Mouse (Mus musculus) CH12.LX (cell line): ENCODE measurements at regions not wholly inside any gene's neighbourhood (a gene's known extent, or its start where the extent isn't known, plus 50 kb on each side); places are given as distances from the start of the nearest gene placed in this dataset.

Experiments
- DNase-seq: peaks from one replicate; pipeline ENCODE4 v3.0.0-alpha.2; 2013; ENCODE audit errors: extremely low read depth
- H3K27ac ChIP-seq: 2 replicates; pipeline ENCODE4 v1.5.1; 2012; ENCODE audit warnings: low read depth, mild to moderate bottlenecking, control low read depth, moderate library complexity; ENCODE audit not compliant: insufficient read depth
- H3K27me3 ChIP-seq: replicated peaks from 2 replicates; pipeline ENCODE3; 2012; ENCODE audit warnings: inconsistent platforms
- H3K36me3 ChIP-seq, 2 experiments: replicated peaks in 1 of 2; 2 replicates each; pipeline versions ENCODE3 to v1.6.1; 2012; ENCODE audit warnings: inconsistent platforms in 1 of 2, low read length in 1 of 2, mild to moderate bottlenecking in 1 of 2, mixed read lengths in 1 of 2, moderate library complexity in 1 of 2; ENCODE audit not compliant: control insufficient read depth in 1 of 2, insufficient read depth in 1 of 2
- H3K4me1 ChIP-seq, 2 experiments: 2 replicates each; pipeline ENCODE4 v1.6.1; 2012; ENCODE audit warnings: inconsistent platforms in 1 of 2, moderate library complexity in 1 of 2; ENCODE audit not compliant: insufficient read depth in 2 of 2, control insufficient read depth in 1 of 2
- H3K4me2 ChIP-seq: 2 replicates; pipeline ENCODE4 v1.6.1; 2012; ENCODE audit warnings: low read depth, mild to moderate bottlenecking, control low read depth; ENCODE audit not compliant: poor library complexity, insufficient read depth, severe bottlenecking
- H3K4me3 ChIP-seq, 3 experiments: fragments of 150-350 bp in 1 of 3; sonication (generic) in 1 of 3; replicated peaks in 1 of 3; 2 replicates each; pipeline versions ENCODE3 to v1.5.1; 2011 to 2012; ENCODE audit warnings: low read depth in 2 of 3, low read length in 2 of 3, mild to moderate bottlenecking in 2 of 3, moderate library complexity in 2 of 3, control low read depth in 1 of 3, improper control_type of control experiment in 1 of 3, inconsistent platforms in 1 of 3, mixed read lengths in 1 of 3; ENCODE audit not compliant: poor library complexity in 1 of 3
- H3K79me2 ChIP-seq: replicated peaks from 2 replicates; pipeline ENCODE4 v1.6.1; 2012; ENCODE audit warnings: mild to moderate bottlenecking, moderate library complexity; ENCODE audit not compliant: control insufficient read depth, poor library complexity, insufficient read depth, severe bottlenecking; ENCODE audit errors: extremely low read depth
- H3K9ac ChIP-seq: 2 replicates; pipeline ENCODE4 v1.6.1; 2012; ENCODE audit warnings: low read depth, mild to moderate bottlenecking, control low read depth, moderate library complexity; ENCODE audit not compliant: insufficient read depth
- H3K9me3 ChIP-seq: replicated peaks from 2 replicates; pipeline ENCODE3; 2012; ENCODE audit warnings: low read length, inconsistent platforms, mixed read lengths
- CHD1 ChIP-seq: IDR thresholded peaks from 2 replicates; pipeline ENCODE4 v1.6.1; 2012; ENCODE audit warnings: low read depth, low read length, improper control_type of control experiment, inconsistent platforms
- CHD2 ChIP-seq: IDR thresholded peaks from 2 replicates; pipeline ENCODE4 v1.6.1; 2011; ENCODE audit warnings: low read length, improper control_type of control experiment
- E2F4 ChIP-seq: IDR thresholded peaks from 2 replicates; pipeline ENCODE4 v1.6.1; 2011; ENCODE audit warnings: low read depth, low read length, improper control_type of control experiment; ENCODE audit not compliant: insufficient replicate concordance
- EP300 ChIP-seq: IDR thresholded peaks from 2 replicates; pipeline ENCODE4 v1.6.1; 2011; ENCODE audit warnings: low read length, improper control_type of control experiment
- ETS1 ChIP-seq: conservative IDR thresholded peaks from 2 replicates; pipeline ENCODE4 v1.6.1; 2012; ENCODE audit warnings: low read depth, mild to moderate bottlenecking, inconsistent platforms, low read length, improper control_type of control experiment, moderate library complexity
- GABPA ChIP-seq: IDR thresholded peaks from 2 replicates; pipeline ENCODE4 v1.6.1; 2012; ENCODE audit warnings: low read depth, low read length, improper control_type of control experiment, inconsistent platforms; ENCODE audit not compliant: insufficient replicate concordance
- IRF4 ChIP-seq: IDR thresholded peaks from 2 replicates; pipeline ENCODE4 v1.6.1; 2014; ENCODE audit warnings: low read depth, mild to moderate bottlenecking, inconsistent platforms, low read length, improper control_type of control experiment
- JUND ChIP-seq: conservative IDR thresholded peaks from 2 replicates; pipeline ENCODE4 v1.6.1; 2011; ENCODE audit warnings: low read depth, low read length, improper control_type of control experiment
- MAFK ChIP-seq: IDR thresholded peaks from 2 replicates; pipeline ENCODE4 v1.6.1; 2011; ENCODE audit warnings: low read length, improper control_type of control experiment; ENCODE audit not compliant: insufficient replicate concordance
- MAX ChIP-seq: IDR thresholded peaks from 2 replicates; pipeline ENCODE4 v1.6.1; 2011; ENCODE audit warnings: low read length, improper control_type of control experiment
- MAZ ChIP-seq: IDR thresholded peaks from 2 replicates; pipeline ENCODE4 v1.6.1; 2012; ENCODE audit warnings: low read depth, mild to moderate bottlenecking, inconsistent platforms, low read length, improper control_type of control experiment, moderate library complexity
- MEF2A ChIP-seq: IDR thresholded peaks from 2 replicates; pipeline ENCODE4 v1.6.1; 2014; ENCODE audit warnings: low read depth, mild to moderate bottlenecking, inconsistent platforms, low read length, improper control_type of control experiment, borderline replicate concordance
- MYC ChIP-seq: IDR thresholded peaks from 2 replicates; pipeline ENCODE4 v1.6.1; 2011; ENCODE audit warnings: low read depth, mild to moderate bottlenecking, improper control_type of control experiment, low read length
- NELFE ChIP-seq: IDR thresholded peaks from 2 replicates; pipeline ENCODE4 v1.6.1; 2011; ENCODE audit warnings: low read depth, low read length, improper control_type of control experiment
- NRF1 ChIP-seq: IDR thresholded peaks from 2 replicates; pipeline ENCODE4 v1.6.1; 2014; ENCODE audit warnings: low read depth, mild to moderate bottlenecking, inconsistent platforms, low read length, improper control_type of control experiment, moderate library complexity
- RAD21 ChIP-seq: IDR thresholded peaks from 2 replicates; pipeline ENCODE4 v1.6.1; 2011; ENCODE audit warnings: low read depth, mild to moderate bottlenecking, low read length, improper control_type of control experiment, moderate library complexity
- SMC3 ChIP-seq: IDR thresholded peaks from 2 replicates; pipeline ENCODE4 v1.6.1; 2011; ENCODE audit warnings: low read depth, low read length, improper control_type of control experiment
- TBP ChIP-seq: conservative IDR thresholded peaks from 2 replicates; pipeline ENCODE4 v1.6.1; 2011; ENCODE audit warnings: low read depth, low read length, improper control_type of control experiment
- ZMIZ1 ChIP-seq: IDR thresholded peaks from 2 replicates; pipeline ENCODE4 v1.6.1; 2012; ENCODE audit warnings: low read depth, mild to moderate bottlenecking, inconsistent platforms, low read length, improper control_type of control experiment
- ZNF384 ChIP-seq: IDR thresholded peaks from 2 replicates; pipeline ENCODE4 v1.6.1; 2012; ENCODE audit warnings: low read depth, low read length, improper control_type of control experiment, inconsistent platforms
- dilution Hi-C: fragments of 300-500 bp; cut with MboI; formaldehyde crosslinking; loops from 2 replicates; pipeline ENCODE4 v1.14.3; 2020; ENCODE audit warnings: low sequenced_read_pairs; ENCODE audit not compliant: extremely low pct_unique_long_range_greater_than_20kb, extremely low pct_ligation_motif_present
- in situ Hi-C: fragments of 300-500 bp; cut with MboI; formaldehyde crosslinking; loops from 3 replicates; pipeline ENCODE4 v1.14.3; 2019; ENCODE audit warnings: low sequenced_read_pairs, low pct_ligation_motif_present, low pct_unique_long_range_greater_than_20kb, mixed read lengths

DNA sequence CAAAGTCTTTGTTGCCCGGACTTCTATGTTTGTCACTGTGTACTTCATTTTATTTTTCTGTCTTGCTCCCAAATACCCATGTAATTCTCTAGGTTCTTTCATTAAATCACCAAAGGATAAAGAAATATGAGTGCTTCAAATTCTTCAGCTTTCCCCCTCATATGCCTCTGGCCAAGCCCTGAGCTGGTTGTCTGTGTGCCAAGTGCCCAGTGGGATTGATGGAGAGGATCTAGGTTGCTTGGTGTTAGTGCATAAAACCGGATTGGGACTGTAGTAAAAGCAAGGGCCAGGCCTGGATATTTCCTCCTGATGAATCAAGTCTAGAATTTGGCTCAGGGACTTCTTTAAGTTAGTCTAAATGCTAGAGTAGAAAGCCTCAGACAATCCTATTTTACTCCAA, 229.0 kb downstream of the Sec61b start:
- Histone ChIP-seq H3K9ac (no peak overlapping the region), H3K4me2 (no peak overlapping the region), H3K79me2 (no peaks in the 10 kb centered on the region), H3K9me3 (no peaks in the 10 kb centered on the region), H3K36me3 (no peaks in the 10 kb centered on the region), H3K4me1 (peaks cover 3 to 14% of the 10 kb centered on the region in 2 experiments; a peak in 2 of 4 replicates), H3K27ac (no peak overlapping the region), H3K27me3 (no peaks in the 10 kb centered on the region), H3K4me3 (no peak overlapping the region)
- in situ Hi-C loops: no loop called here
- no peak for TF ChIP-seq CHD2
- no peak for TF ChIP-seq E2F4
- TF ChIP-seq NRF1: no peak
- TF ChIP-seq SMC3: no peak
- no peak for TF ChIP-seq MAFK
- no peak for TF ChIP-seq MAX
- TF ChIP-seq EP300: no peak
- no peak for TF ChIP-seq NELFE
- no peak for TF ChIP-seq MEF2A
- no peak for TF ChIP-seq RAD21
- no peak for TF ChIP-seq GABPA
- TF ChIP-seq IRF4: no peak
- no peak for TF ChIP-seq CHD1
- TF ChIP-seq TBP: no peak
- dilution Hi-C loops: no loop called here
- DNase-seq: no peak

DNA sequence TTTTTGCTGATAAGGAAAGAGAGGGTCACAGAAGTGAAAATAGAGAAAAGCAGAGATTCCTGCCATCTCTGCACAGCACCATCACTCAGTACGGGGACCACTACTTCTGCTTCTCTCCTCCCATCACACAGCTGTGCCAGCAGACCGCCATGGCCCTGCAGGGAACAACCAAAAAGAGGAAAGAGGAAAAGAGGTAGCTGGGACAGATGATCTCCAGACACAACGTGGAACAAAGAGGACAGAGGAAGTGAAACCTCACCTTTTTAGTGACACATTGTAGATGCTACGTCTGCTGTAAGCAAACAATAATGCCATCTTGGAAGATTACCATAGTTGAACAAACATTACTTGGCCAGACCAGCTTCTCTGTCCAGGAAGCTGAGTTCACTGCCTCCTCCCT, 230.1 kb downstream of the Sec61b start:
- no peak overlapping the region for H3K4me3 ChIP-seq
- no peak overlapping the region for H3K9ac ChIP-seq
- H3K4me1 ChIP-seq: peaks cover 3 to 14% of the 10 kb centered on the region in 2 experiments; a peak in 2 of 4 replicates
- no peaks in the 10 kb centered on the region for H3K79me2 ChIP-seq
- dilution Hi-C loops (no loop called here), in situ Hi-C loops (no loop called here)
- H3K4me2 ChIP-seq: no peak overlapping the region
- TF ChIP-seq MAZ (no peak), ZNF384 (no peak), IRF4 (peak; percentile 42; the same call in 1 of the 2 replicates), EP300 (peak; percentile 72), JUND (no peak), ETS1 (0 out of 2 replicates have a peak, but pooled peaks have one; percentile 10), MYC (0 out of 2 replicates have a peak, but pooled peaks have one; percentile 23), ZMIZ1 (no peak)
- H3K9me3 ChIP-seq: no peaks in the 10 kb centered on the region
- H3K27ac ChIP-seq: no peak overlapping the region
- H3K36me3 ChIP-seq: no peaks in the 10 kb centered on the region
- no peaks in the 10 kb centered on the region for H3K27me3 ChIP-seq
- peak; percentile 53 for DNase-seq
